Mouse (Mus musculus) heart, postnatal 25 days (tissue): ENCODE measurements around the gene Cdkal1. TPM values are rescaled to one million over a fixed set of nuclear protein-coding genes. Genes with fewer than 3 reads are reported as not detected.

Source experiments
- DNase-seq: peaks from one replicate; pipeline ENCODE4 v3.0.0; 2022; ENCODE audit warnings: low spot score
- intact Hi-C: fragments of 180-260 bp; cut with DNase I; formaldehyde crosslinking; loops from one replicate; pipeline ENCODE4 v1.15.1; 2025
- total RNA-seq, 2 experiments: library from RNA; stranded (reverse); gene quantifications; 2 replicates each; pipeline ENCODE4 v1.2.3; 2021

Gene Cdkal1
- total RNA-seq, 2 experiments from 2014 or later: 33.7 to 34.2 TPM

DNA sequence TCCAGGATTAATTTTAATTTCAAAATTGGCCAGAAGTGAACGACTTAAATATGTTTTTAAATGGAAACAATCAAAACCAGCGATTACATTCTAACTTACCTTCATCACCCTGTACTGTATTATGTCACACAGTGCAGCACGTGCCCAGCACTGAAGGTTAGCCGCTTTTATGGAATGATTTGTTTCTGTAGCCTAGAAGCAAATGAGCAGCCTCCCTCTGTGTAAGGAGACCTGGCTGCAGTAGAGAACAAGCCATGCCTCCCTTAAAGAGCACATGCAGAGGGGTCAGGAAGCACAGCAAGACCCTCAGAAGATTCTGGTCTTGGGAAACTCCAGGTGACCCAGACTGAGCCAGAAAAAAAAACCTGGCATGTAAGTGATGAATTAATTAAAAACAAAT lies 459.8 kb downstream of the Cdkal1 start:
- DNase-seq: no peak
- intact Hi-C loops: no loop called here

DNA sequence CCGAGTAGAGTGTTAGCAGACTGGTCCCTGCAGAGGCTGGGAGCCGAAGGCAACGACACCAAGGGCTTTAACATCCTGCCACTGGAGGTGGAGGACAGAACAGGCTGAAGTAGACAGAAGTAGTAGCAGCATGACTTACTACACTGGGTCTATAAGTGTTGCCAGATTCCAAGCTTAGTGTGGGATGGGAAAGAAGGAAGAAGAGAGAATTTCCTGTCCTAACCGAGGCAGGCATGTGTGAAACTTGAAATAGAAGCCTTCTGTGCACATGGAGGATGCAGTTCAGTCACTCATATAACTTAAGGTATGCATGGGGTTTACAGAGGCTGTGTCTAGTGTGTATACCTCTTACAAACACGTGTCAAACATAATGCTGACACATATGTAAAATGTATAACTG lies 465.4 kb downstream of the Cdkal1 start:
- intact Hi-C loops: no loop called here
- no peak for DNase-seq

DNA sequence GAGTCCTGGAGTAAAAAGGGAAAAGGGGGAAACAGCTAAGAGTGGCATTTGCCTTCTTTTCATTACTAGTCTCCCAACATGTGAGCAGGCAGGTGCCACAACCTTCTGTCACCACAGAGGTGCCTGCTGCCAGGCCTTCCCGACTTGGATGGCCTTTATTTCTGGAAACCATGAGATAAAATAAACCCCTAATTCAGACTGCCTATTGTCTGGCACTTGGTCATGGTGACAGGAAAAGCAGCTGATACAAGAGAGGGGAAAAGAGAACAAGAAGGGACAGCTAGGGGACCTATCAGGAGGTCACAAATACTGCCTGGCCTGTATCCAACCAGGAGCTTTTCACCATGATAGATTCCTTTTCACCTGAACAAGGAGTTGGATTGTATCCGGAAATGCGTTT lies 466.6 kb downstream of the Cdkal1 start:
- no peak for DNase-seq
- intact Hi-C loops: no loop called here

DNA sequence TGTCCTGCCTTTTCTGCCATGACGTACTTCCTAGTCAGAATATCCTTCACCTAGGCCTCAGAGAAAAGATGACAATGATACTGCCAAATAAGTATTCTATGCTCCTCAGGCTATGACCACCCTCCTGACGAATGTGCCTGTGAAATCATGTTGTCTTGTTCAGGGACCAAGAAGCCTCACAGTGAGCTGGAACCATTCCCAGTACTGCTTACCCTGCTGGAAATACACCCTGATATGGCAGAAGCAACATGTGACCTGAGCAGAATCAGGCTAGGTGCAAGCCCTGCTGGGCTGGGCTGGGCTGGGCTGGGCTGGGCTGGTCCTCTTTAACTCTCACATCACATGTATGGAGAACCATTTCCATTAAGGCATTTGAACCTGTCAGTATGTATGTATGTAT lies 477.9 kb downstream of the Cdkal1 start:
- intact Hi-C loops: no loop called here
- DNase-seq: no peak

DNA sequence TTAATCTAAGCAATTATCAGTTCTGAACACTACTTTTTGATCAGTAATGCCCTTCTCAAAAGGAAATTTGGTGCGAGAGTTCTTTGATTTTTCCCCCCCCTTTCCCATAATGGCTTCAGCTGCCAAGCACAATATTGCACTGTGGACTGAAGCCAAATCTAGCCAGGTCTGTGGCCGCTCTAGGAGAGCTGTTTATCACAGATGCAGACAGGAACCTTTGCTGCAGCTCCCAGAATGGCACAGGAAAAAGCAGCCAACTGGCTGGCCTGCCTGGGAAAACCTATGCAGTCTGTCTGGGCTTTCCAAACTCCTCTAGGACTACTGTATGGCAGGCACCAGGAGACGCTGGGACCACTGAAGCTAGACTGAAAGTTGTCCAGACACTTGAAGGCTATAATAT lies 483.6 kb downstream of the Cdkal1 start:
- intact Hi-C loops: no loop called here

DNA sequence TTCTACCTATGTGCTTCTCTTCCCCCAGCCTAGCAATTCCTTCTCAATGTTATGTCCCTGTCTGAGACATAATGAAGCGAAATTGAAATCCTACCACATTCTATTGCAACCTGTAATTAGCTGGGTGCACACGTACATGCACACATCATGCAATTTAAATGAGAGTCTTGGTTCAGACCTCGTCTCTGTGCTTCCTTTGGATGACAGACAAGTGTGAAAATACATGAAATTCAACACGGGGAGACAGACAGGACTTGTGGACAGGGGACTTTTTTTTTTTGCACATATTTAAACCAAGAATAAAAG lies 484.1 kb downstream of the Cdkal1 start:
- intact Hi-C loops: no loop called here

More for the DNA sequence above, 483.6 kb downstream of the Cdkal1 start:
- DNase-seq: no peak

DNA sequence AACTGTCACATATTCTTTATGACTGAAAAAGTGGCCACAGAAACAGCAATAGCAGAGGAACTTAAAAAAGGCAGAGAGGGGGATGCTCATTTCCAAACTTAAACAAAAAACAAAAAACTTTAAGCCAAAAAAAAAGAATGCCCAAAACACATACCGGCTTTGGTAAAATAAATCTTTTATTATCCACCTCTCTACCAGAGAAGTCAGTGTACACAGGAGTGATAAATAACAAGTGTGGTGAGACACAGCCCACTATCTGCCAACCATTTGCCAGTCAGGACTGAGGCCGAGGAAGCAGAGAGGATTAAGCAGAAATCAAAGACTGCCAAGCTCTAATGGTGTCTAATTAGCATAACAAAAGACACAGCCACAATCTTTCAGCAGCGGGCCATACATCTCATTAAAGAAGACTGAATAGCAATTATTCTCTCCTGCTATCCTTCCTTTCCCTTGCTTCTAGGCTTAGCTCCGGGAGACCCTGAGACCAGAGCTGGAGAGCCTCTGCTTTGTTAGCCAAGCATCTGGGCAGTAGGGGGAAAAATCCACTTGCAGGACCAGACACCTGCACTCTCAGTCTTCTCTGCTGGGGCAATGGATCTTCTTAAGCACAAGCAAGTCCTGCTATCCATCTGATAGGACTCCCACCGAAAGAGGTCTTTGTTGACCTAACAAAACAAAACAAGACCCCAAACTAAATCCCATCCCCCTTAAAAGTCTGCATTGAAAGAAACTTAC lies 484.6 kb downstream of the Cdkal1 start:
- DNase-seq: no peak
- intact Hi-C loops: no loop called here

More for the DNA sequence above, 484.1 kb downstream of the Cdkal1 start:
- DNase-seq: no peak

DNA sequence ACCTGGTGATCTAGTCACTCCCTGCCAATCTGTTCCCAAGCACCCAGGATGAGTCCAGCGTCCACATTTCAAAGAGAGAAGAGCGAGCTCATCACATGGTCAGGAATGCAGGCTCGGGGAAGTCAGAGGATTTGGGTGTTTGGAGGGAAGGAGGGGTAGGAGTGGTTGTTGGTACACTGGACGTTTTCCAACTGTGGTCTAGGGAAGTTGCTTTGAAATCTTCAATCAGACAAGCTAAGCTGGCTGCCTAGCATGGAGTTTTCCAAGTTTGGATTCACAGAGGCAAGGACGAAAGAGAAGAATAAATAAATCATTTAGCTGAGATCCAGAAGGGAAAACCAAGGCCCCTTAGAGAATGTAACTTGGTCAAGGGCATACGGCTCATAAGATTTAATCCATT lies 486.7 kb downstream of the Cdkal1 start:
- intact Hi-C loops: no loop called here
- DNase-seq: no peak

DNA sequence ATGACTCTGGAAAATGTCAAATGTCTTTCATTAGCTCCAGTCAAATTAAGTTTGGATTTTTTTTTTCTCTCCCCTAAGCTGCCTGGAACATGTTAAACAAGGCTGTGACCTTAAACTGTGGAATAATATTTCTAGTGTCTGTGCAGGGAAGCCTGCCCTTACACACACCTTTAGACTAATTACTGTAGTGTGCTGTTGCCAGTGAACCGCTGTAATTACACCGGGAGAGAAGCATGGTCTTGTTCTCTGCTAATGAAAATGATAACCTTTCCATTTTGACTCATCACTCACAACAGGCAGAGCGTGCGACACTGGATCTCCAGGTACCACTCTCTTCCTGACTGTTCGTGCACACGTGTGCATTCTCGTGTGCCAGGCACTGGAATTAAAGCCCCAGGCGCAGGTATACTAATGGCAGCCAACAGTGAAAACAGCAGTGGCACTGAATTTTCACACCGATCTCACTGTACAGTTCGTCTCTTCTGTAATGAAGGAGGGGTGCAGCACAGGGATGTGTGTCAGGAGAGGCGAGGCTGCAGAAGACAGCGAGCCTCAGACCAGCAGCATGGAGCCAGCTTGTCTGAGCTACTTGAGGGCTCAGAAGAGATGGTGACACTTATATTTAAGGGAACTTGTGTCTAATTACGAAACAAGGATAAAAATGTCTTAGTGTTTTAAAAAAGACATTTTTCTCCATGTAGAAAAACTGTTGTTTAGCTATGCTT lies 490.4 kb downstream of the Cdkal1 start:
- DNase-seq: no peak
- intact Hi-C loops: no loop called here

DNA sequence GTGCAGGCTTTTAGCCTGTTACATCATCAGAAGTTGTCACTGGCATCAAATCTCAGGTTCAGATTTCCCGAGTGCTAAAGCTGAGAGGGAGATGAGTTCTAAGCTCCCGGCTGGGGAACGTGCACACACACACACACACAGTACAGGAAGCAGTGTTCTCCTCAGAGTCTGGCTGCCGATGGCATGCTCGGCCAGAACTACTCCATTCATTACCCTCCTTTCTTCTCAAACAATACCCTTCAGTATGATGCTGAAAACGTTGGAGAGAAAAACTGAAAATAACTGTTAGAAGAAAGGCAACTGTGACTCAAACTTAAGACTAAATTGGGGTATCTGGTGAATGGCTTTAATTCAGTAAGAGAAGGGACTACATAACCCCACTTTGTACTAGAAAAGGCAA lies 491.5 kb downstream of the Cdkal1 start:
- intact Hi-C loops: no loop called here
- DNase-seq: no peak

DNA sequence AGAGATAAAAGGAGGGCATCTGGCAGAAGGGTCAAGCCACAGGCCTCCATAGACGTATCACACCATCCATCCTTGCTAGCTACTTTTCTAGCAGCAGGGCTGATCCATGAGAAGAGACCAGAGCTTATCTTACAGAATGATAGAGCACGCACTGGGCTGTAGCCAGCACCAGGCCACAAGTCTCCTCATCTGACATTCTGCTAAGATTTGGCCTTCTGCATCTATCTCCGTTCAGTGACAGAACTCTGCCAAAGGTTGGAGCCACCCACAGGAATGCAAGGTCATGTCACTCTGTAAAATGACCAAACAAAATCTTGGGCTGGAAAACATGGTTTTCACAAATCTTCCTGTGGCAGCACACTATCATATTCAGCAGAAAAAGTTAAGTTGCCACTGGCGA lies 493.6 kb downstream of the Cdkal1 start:
- DNase-seq: no peak
- intact Hi-C loops: no loop called here

DNA sequence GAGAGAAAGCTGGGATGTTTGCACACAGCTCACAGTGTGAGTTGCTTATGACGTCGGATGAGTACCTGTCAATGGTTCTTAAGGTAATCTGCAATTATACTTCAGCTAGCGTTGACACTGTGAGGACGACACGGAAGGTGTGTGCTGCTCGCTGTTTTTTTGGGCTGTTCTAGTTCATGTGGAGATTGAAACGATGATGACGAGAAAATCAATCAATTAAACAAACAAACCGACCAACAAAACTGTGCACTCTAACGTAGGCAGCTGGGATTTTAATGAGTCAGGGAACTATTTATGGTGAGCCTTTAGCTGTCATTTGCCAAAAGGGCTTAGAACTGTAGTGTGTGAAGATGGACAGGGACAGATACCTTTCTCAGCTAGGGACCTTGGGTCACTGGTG lies 494.6 kb downstream of the Cdkal1 start:
- intact Hi-C loops: no loop called here
- no peak for DNase-seq

DNA sequence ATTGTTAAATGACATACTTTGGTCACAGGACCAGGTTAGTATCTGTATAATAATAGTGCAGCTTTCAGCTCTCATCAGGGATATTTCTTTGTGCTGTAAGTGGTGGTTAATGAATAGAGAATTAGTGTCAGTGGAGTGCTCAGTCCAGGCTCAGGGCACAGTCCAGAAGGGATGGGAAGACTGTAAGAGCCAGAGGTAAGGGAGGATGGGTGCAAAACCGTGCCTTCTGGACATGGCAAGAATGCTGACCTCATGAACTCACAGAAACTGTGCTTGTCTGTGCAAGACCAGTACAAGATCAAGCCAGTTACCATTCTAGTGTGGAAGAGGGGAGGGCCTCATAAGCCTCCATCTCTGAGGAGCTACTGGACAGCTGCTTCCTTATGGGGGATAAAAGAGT lies 496.1 kb downstream of the Cdkal1 start:
- DNase-seq: no peak
- intact Hi-C loops: no loop called here

DNA sequence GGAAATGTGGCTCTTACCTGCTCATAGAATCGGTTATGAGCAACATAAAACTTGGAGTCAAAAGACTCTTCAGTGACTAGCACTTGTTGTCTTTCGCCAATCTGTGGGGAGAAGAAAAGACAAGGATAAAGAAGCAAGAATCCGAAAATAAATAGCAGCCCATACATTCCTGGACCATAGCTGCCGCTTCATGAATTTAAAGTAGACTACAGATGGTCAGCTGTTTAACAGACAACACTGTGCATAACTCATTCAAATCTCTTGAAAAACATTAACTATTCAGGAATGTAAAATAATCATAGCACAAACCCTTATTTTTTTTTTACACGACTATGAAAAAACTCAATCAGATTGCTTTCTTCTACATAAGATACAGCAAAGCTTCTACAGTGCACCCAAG lies 498.0 kb downstream of the Cdkal1 start:
- intact Hi-C loops: no loop called here
- no peak for DNase-seq

DNA sequence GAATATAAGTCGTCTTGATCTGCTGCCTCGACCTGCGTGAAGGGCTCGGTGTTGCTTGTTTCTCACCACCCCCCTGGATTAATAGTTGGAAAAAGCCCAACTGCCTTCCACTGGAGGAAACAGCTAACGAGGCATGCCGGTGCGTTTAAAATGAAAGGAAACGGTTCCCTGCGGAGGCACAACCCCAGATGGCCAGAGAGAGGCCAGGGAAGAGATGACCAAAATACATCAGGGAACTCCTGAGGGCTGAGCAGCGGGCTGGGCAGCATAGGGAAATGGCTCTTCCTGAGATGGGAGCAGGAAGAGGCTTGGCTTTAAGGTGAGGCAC lies 499.4 kb downstream of the Cdkal1 start:
- no peak for DNase-seq
- intact Hi-C loops: no loop called here

DNA sequence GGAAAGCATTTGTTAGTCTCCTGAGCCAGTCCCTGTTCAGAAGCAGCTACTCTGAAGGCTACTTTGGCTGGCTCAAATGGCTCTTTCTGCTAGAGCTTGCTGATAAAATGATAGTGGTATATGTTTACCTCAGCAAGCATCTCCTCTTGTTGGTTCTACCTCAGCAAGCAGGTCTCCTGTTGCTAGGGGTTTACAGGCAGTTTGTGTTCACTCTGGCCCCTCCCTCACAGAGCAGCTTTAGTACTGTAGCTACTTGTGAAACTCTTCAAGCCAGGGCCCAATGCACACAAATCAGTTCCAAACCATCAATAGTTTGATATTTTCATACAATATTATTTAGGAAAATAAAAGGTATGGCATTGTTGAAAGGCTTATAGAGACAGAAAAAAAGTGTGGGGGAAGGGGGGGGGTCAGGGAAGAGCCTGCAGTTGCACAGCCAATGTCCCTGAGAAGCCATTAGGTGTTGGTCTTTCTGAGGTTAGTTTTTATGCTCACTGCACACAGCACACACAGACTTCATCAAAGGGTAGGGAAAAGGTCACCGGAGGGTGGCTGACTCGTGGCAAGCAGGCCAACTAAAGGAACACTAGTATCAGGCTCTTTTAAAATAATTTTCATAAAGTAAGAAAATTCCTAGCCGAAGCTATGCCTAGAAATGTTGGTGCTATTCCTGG lies 499.9 kb downstream of the Cdkal1 start:
- no peak for DNase-seq
- intact Hi-C loops: no loop called here

DNA sequence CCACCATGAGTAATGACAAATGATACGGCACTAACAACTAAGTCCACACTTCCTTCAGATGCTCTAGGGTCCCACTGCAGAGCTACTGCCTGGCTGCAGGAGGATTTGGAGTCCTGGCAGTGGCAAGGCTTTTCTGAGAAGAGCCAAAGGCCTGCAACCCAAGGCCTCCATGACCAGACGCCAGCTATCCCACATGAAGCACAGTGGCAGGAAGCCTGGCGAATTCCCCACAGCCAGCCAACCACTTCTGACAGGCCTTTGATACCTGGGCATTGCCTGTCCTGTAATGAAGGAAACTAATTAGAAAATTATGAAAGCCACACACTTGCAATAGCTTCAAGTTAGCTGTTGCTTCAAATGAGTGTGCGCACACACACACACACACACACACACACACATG lies 500.5 kb downstream of the Cdkal1 start:
- no peak for DNase-seq
- intact Hi-C loops: no loop called here

DNA sequence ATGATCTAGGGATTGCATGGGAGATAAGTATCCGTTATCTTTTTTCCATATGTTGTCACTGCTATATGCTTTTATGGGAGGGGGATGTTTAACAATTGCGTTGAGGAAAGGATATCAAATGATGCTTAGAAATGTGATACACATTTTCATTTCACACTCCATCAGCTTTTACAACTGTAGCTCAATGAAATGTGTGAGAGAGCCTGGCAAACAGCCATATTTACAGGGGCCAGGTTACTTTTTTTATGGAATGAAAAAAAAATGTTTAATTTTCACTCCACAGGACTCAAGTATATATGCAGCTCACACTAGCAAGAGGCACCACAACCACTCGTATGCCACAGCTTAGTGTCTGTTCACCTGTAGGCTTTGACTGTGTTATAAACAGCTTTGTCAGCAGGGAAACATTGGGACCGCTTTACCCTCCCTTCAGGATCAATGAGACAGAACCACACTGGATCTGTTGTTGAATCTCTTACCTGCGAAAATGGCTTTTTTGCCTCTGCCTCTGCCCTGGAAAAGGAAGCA lies 501.5 kb downstream of the Cdkal1 start:
- intact Hi-C loops: no loop called here
- no peak for DNase-seq

DNA sequence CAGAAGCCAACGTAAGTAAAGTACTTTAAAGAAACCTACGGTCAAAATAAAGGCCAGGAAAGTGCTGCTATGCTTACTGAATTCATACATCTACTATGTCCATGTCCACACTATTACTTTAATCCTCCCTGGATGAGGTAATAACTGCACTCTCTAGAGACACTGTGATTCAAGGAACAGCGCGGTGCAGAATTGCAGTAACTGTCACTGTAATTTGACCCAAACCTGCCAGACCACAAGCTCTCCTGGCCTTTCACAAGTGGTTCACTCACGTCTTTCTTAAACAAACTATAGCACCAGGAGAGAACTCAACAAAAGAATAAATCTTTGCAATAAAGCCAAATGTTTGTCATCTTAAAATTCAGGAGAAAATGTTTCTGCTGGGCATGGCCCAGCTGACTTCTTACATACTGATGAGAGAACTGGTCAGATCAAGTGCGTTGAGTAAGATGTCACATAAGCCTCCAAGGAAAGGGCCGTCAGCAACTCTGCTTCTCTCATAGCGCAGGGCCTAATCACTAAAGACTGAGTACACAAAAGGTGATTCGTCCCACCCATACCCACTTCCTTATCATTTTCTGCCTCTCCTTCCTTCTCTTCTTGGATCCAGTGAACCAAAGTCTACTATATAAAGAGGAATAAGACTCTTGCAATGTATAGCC lies 504.3 kb downstream of the Cdkal1 start:
- intact Hi-C loops: no loop called here
- no peak for DNase-seq

DNA sequence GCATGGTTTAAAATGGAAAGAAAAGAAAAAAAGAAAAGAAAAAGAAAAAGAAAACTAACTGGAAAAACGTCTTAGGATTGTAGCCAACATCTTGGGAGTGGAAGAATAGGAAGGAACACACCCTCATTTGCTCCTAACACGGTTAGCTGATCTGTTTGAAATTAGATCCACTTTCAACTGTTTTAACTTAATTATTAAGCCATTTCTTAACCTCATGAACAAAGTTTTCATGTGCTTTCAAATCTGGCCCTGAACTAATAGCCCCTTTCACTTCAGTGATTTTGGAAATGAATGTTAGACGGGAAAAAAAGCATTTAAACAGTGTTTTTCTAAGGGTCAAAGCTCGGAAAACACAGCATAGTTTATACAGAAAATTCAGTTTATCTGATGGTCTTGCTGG lies 505.5 kb downstream of the Cdkal1 start:
- no peak for DNase-seq
- intact Hi-C loops: no loop called here
